Mouse (Mus musculus): ENCODE measurements around the gene Dnajc17. TPM values are rescaled to one million over a fixed set of nuclear protein-coding genes. Genes with fewer than 3 reads are reported as not detected.

Dnajc17 gene
- polyA plus RNA-seq, 1 experiment: 7.1 TPM

- WGBS: 91% methylated on average over 5 of the region's 5 CpGs
- Histone ChIP-seq H3K4me3 (ENCODE audit: control insufficient read depth, insufficient read depth, low read length) (no peak overlapping the region), H3K27me3 (ENCODE audit: control insufficient read depth, insufficient read depth, low read length) (no peaks in the 10 kb centered on the region), H3K27ac (ENCODE audit: control insufficient read depth, insufficient read depth, low read length) (no peak overlapping the region), H3K4me1 (replicated peaks; ENCODE audit: control insufficient read depth, insufficient read depth, low read length) (peaks cover 3% of the 10 kb centered on the region), H3K36me3 (ENCODE audit: control insufficient read depth, insufficient read depth, low read length) (no peaks in the 10 kb centered on the region)
- TF ChIP-seq CTCF (IDR thresholded peaks at IDR 0.05; ENCODE audit: borderline replicate concordance, control insufficient read depth, extremely low read depth, insufficient read depth, low read length, poor library complexity): no peak
- no peak for TF ChIP-seq POLR2A (IDR thresholded peaks at IDR 0.05; ENCODE audit: control insufficient read depth, extremely low read depth, insufficient read depth, low read length, poor library complexity)
- no peak for DNase-seq
Measured at GRCm38 (mm10) chr2:119190969-119191368, 17.6 kb downstream of the Dnajc17 start.

DNA sequence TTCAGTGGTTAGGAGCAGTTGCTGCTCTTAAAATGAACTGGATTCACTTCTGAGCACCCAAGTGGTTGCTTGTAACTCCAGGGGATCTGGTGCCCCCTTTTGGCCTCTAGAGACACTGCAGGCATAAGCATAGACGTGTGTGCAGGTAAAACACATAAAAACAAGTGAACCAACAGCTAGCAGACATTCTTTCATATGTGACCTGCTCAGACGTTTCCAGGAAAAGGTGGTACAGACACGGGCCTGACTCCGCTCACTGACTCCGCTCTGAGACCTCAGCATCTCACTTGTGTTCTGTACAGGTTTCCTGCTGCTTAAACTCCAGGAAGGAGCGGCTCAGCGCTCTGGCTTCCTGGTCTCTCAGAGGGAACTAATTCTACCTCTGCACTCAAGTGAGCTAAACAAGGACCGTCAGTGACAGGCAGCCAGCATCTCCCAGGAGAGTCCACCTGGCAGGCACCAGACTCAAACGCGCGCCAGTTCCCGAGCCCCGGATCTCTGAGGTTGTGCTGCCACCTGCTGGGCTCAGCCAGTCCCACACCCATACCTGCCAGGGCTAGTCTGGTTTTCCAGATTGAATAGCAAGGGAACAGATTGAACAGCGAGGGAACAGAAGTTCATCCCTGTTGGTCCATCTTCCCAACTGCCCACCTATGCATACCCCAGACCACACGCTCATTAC lies 19.4 kb downstream of the Dnajc17 start:
- no peaks in the 10 kb centered on the region for H3K27me3 ChIP-seq (ENCODE audit: control insufficient read depth, insufficient read depth, low read length)
- TF ChIP-seq POLR2A (IDR thresholded peaks at IDR 0.05; ENCODE audit: control insufficient read depth, extremely low read depth, insufficient read depth, low read length, poor library complexity): no peak
- TF ChIP-seq CTCF (IDR thresholded peaks at IDR 0.05; ENCODE audit: borderline replicate concordance, control insufficient read depth, extremely low read depth, insufficient read depth, low read length, poor library complexity): peak; percentile 90
- WGBS: 5% methylated on average over 15 of the region's 15 CpGs
- peaks cover 3% of the 10 kb centered on the region for H3K4me1 ChIP-seq (replicated peaks; ENCODE audit: control insufficient read depth, insufficient read depth, low read length)
- H3K4me3 ChIP-seq (ENCODE audit: control insufficient read depth, insufficient read depth, low read length): peak overlapping the region; percentile 27
- no peak overlapping the region for H3K27ac ChIP-seq (ENCODE audit: control insufficient read depth, insufficient read depth, low read length)
- peak; percentile 86 for DNase-seq
- H3K36me3 ChIP-seq (ENCODE audit: control insufficient read depth, insufficient read depth, low read length): peaks cover 9% of the 10 kb centered on the region; the same call in 1 of the 2 replicates

- H3K27ac ChIP-seq (ENCODE audit: control insufficient read depth, insufficient read depth, low read length): no peak overlapping the region
- WGBS: 98% methylated on average over 7 of the region's 7 CpGs
- TF ChIP-seq CTCF (IDR thresholded peaks at IDR 0.05; ENCODE audit: borderline replicate concordance, control insufficient read depth, extremely low read depth, insufficient read depth, low read length, poor library complexity) (no peak), POLR2A (IDR thresholded peaks at IDR 0.05; ENCODE audit: control insufficient read depth, extremely low read depth, insufficient read depth, low read length, poor library complexity) (no peak)
Measured at GRCm38 (mm10) chr2:119182914-119183313, 25.7 kb downstream of the Dnajc17 start.

GRCm38 (mm10) chr2:119177384-119177939 lies 31.1 kb downstream of the Dnajc17 start:
- H3K27me3 ChIP-seq (ENCODE audit: control insufficient read depth, insufficient read depth, low read length): no peaks in the 10 kb centered on the region
- H3K4me1 ChIP-seq (replicated peaks; ENCODE audit: control insufficient read depth, insufficient read depth, low read length): no peaks in the 10 kb centered on the region
- no peak overlapping the region for H3K4me3 ChIP-seq (ENCODE audit: control insufficient read depth, insufficient read depth, low read length)
- H3K27ac ChIP-seq (ENCODE audit: control insufficient read depth, insufficient read depth, low read length): no peak overlapping the region
- WGBS: 88% methylated on average over 5 of the region's 5 CpGs
- TF ChIP-seq CTCF (IDR thresholded peaks at IDR 0.05; ENCODE audit: borderline replicate concordance, control insufficient read depth, extremely low read depth, insufficient read depth, low read length, poor library complexity) (no peak), POLR2A (IDR thresholded peaks at IDR 0.05; ENCODE audit: control insufficient read depth, extremely low read depth, insufficient read depth, low read length, poor library complexity) (no peak)
- no peak for DNase-seq
- H3K36me3 ChIP-seq (ENCODE audit: control insufficient read depth, insufficient read depth, low read length): peaks cover 5% of the 10 kb centered on the region; the same call in 1 of the 2 replicates

More at GRCm38 (mm10) chr2:119182914-119183313, 25.7 kb downstream of the Dnajc17 start:
- no peak overlapping the region for H3K4me3 ChIP-seq (ENCODE audit: control insufficient read depth, insufficient read depth, low read length)
- H3K27me3 ChIP-seq (ENCODE audit: control insufficient read depth, insufficient read depth, low read length): no peaks in the 10 kb centered on the region
- peaks cover 17% of the 10 kb centered on the region for H3K36me3 ChIP-seq (ENCODE audit: control insufficient read depth, insufficient read depth, low read length)
- H3K4me1 ChIP-seq (replicated peaks; ENCODE audit: control insufficient read depth, insufficient read depth, low read length): no peaks in the 10 kb centered on the region
- DNase-seq: no peak

GRCm38 (mm10) chr2:119176761-119177160 lies 31.8 kb downstream of the Dnajc17 start:
- H3K27ac ChIP-seq (ENCODE audit: control insufficient read depth, insufficient read depth, low read length): no peak overlapping the region
- WGBS: 93% methylated on average over 3 of the region's 3 CpGs
- DNase-seq: no peak
- H3K27me3 ChIP-seq (ENCODE audit: control insufficient read depth, insufficient read depth, low read length): no peaks in the 10 kb centered on the region
- peaks cover 5% of the 10 kb centered on the region; the same call in 1 of the 2 replicates for H3K36me3 ChIP-seq (ENCODE audit: control insufficient read depth, insufficient read depth, low read length)
- no peaks in the 10 kb centered on the region for H3K4me1 ChIP-seq (replicated peaks; ENCODE audit: control insufficient read depth, insufficient read depth, low read length)
- TF ChIP-seq POLR2A (IDR thresholded peaks at IDR 0.05; ENCODE audit: control insufficient read depth, extremely low read depth, insufficient read depth, low read length, poor library complexity) (no peak), CTCF (IDR thresholded peaks at IDR 0.05; ENCODE audit: borderline replicate concordance, control insufficient read depth, extremely low read depth, insufficient read depth, low read length, poor library complexity) (no peak)
- no peak overlapping the region for H3K4me3 ChIP-seq (ENCODE audit: control insufficient read depth, insufficient read depth, low read length)

DNA sequence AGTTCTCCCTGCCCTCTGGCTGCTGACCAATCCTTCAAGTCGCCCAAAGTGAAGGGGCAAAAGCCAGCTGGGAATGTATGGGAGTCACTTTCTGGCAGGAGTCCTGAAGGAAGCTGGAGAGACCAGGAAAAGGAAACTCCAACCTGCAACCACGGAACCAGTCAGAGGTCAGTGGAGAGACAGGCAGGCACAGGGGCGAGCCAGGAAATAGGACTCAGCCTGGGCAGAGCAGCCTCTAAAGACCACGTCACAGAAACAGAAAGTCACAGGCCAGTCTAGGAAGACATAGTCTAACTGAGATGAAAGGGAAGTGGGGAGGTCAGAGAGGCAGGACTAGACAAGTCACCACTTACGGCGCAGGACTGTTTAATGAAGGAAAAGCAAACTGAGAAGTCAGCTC lies 33.0 kb downstream of the Dnajc17 start:
- Histone ChIP-seq H3K27ac (ENCODE audit: control insufficient read depth, insufficient read depth, low read length) (no peak overlapping the region), H3K27me3 (ENCODE audit: control insufficient read depth, insufficient read depth, low read length) (no peaks in the 10 kb centered on the region), H3K4me1 (replicated peaks; ENCODE audit: control insufficient read depth, insufficient read depth, low read length) (no peaks in the 10 kb centered on the region), H3K4me3 (ENCODE audit: control insufficient read depth, insufficient read depth, low read length) (no peak overlapping the region), H3K36me3 (ENCODE audit: control insufficient read depth, insufficient read depth, low read length) (peaks cover 5% of the 10 kb centered on the region; the same call in 1 of the 2 replicates)
- DNase-seq: no peak
- WGBS: 79% methylated on average over 6 of the region's 6 CpGs
- TF ChIP-seq POLR2A (IDR thresholded peaks at IDR 0.05; ENCODE audit: control insufficient read depth, extremely low read depth, insufficient read depth, low read length, poor library complexity) (no peak), CTCF (IDR thresholded peaks at IDR 0.05; ENCODE audit: borderline replicate concordance, control insufficient read depth, extremely low read depth, insufficient read depth, low read length, poor library complexity) (no peak)

All from thymus, adult 2 months (tissue).